Mouse (Mus musculus) lung, adult 10 weeks (tissue): ENCODE measurements around the gene Polr1b. TPM values are rescaled to one million over a fixed set of nuclear protein-coding genes. Genes with fewer than 3 reads are reported as not detected.

Experiments
- polyA plus RNA-seq: library from polyadenylated mRNA; stranded (reverse); fragments of 350-450 nt; fragmentation: Illumina TruSeq; extraction: RNeasy Lipid Tissue Mini Kit (QIAGEN cat#74804); gene quantifications from one replicate; pipeline ENCODE4 v1.2.3, GENCODE M21; 2014; ENCODE audit warnings: low read depth, low replicate concordance; ENCODE audit not compliant: insufficient read depth

The Polr1b gene
- 5.8 TPM for polyA plus RNA-seq

DNA sequence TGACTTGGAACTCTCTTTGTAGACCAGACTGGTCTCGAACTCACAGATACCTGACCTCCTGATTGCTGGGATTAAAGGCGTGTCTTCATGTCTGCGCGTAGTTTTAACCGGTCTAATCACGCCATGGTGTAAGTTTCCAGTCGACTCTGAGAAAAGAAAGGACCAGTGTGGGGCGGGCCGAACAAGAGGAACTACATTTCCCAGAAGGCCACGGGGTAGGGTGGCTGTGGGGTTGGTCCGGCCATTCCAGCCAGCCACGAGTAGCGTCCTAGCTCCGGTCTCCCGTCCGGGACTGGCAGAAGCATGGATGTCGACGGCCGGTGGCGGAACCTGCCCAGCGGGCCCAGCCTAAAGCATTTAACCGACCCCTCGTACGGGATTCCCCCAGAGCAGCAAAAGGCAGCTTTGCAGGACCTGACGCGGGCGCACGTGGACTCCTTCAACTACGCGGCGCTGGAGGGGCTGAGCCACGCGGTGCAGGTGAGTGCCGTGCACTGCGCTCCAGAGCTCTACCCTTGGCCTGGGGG lies at the start of gene Polr1b:
Gene Polr1b (plus strand): TSS at position 212 of the 527 bp plus-strand sequence.

DNA sequence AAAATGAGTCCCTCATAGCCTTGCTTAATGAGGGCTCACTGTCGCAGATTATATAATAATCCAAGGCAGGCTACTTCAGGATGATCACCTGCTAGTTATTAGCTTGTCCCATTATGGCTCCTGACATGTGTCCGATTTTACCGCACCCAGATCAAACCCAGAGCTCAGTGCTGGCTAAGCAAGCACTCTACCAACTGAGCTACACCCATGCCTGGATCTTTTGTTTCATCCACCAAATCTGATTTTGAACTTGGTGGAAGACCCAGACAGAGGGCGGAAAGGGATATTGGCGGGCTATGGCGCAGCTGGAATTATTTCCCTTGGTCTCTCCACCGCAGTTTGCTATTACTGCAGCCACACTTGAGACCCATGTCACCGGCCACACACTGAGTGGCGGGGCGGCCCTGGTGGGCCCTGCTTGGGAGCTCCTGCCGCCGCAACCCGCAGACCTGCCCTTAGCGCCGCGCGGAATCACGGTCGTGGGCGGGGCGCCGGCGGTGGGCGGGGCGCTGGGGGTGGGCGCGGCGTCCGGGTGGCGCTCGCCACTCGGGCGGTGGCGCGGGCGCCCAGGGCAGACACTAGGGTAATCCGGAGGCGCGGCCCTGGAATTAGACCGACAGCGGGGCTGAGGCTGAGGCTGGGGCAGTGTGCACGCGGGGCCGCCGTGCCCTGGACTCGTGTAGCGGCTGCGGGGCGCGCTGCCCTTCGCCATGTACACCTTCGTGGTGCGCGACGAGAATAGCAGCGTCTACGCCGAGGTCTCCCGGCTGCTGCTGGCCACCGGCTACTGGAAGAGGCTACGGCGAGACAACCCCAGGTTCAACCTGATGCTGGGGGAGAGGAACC lies 35.1 kb upstream of the Polr1b start, which contains the start of gene Ttl:
Gene Ttl (plus strand): TSS at position 506 of the 846 bp plus-strand sequence.

DNA sequence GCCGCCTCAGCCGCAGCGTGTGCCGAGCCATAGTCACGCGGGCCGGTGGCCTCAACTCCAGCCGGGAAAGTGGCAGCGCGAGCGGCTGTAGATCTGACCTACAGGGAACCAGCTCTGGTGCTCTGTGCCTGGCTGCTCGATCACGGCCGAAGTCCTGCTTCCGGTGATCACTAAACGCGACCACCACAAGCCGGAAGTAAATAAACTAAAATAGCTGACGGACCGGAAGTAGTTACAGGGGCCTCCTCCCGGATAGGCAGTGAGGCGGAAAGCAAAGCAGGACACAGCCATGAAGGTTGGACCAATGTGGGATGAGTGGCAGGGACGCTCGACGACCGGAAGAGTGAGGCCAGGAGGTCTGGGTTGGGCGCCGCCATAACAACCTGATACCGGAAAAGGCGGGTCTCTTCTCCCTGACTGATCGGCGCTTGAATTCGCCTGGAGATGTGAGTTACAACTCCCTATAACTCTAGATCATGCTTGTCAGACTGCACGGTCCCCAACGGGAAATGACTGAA lies 28.7 kb downstream of the Polr1b start, which contains the start of gene Chchd5:
Gene Chchd5 (plus strand): TSS at position 289 of the 518 bp plus-strand sequence.

Other genes with a start within 250 kb of the Polr1b start
- 0.22 TPM for gene Fbln7, start 238.0 kb upstream of the Polr1b start, polyA plus RNA-seq
- gene Zc3h8, start 156.9 kb upstream of the Polr1b start, polyA plus RNA-seq = 3.7 TPM
- 1.1 TPM for gene Zc3h6, start 133.6 kb upstream of the Polr1b start, polyA plus RNA-seq
- gene Gm10762, start 133.3 kb upstream of the Polr1b start, polyA plus RNA-seq = 2.9 TPM
- not detected for gene Vinac1, start 52.8 kb upstream of the Polr1b start, polyA plus RNA-seq
- gene Ttl, start 35.1 kb upstream of the Polr1b start, polyA plus RNA-seq = 9.4 TPM
- 12.5 TPM for gene Chchd5, start 28.7 kb downstream of the Polr1b start, polyA plus RNA-seq
- 15.2 TPM for gene Slc20a1, start 97.8 kb downstream of the Polr1b start, polyA plus RNA-seq
- 0.69 TPM for gene Ckap2l, start 196.2 kb downstream of the Polr1b start, polyA plus RNA-seq
- gene Il1a, start 209.0 kb downstream of the Polr1b start, polyA plus RNA-seq = 1.6 TPM